Mouse (Mus musculus) stomach, embryonic 14.5 days (tissue): ENCODE data around the gene Chd5. TPM values are rescaled to one million over a fixed set of nuclear protein-coding genes. Genes with fewer than 3 reads are reported as not detected.

Source experiments
- ATAC-seq: fragments of 200-750 bp; cut with Nextera tagmentation; 2 replicates; pipeline ENCODE4 v1.8.0; 2017; ENCODE audit warnings: low read depth, moderate TSS enrichment; ENCODE audit not compliant: insufficient number of reproducible peaks, insufficient read depth, low FRiP score
- H3K27ac ChIP-seq: fragments of 300-500 bp; sonication (generic); 2 replicates; pipeline ENCODE4 v1.5.1; 2014; ENCODE audit warnings: mild to moderate bottlenecking, low read length, moderate library complexity, mixed read lengths
- H3K27me3 ChIP-seq: fragments of 300-500 bp; sonication (generic); 2 replicates; pipeline ENCODE4 v1.6.1; 2014; ENCODE audit warnings: low read length, control low read depth, mixed read lengths; ENCODE audit not compliant: control insufficient read depth, insufficient read depth
- H3K36me3 ChIP-seq: fragments of 300-500 bp; sonication (generic); 2 replicates; pipeline ENCODE4 v1.6.1; 2014; ENCODE audit warnings: mild to moderate bottlenecking, control low read depth, low read length, moderate library complexity, mixed read lengths; ENCODE audit not compliant: control insufficient read depth, insufficient read depth
- H3K4me1 ChIP-seq: fragments of 300-500 bp; sonication (generic); 2 replicates; pipeline ENCODE4 v1.6.1; 2014; ENCODE audit warnings: low read length, control low read depth, mixed read lengths; ENCODE audit not compliant: control insufficient read depth, insufficient read depth
- H3K4me2 ChIP-seq: fragments of 300-500 bp; sonication (generic); replicated peaks from 2 replicates; pipeline ENCODE4 v1.6.1; 2014; ENCODE audit warnings: low read depth, low read length, control low read depth
- H3K4me3 ChIP-seq: fragments of 300-500 bp; sonication (generic); 2 replicates; pipeline ENCODE4 v1.5.1; 2014; ENCODE audit warnings: low read depth, low read length, control low read depth
- H3K9ac ChIP-seq: fragments of 300-500 bp; sonication (generic); replicated peaks from 2 replicates; pipeline ENCODE4 v1.6.1; 2014; ENCODE audit warnings: low read depth, mild to moderate bottlenecking, control low read depth, low read length, moderate library complexity, mixed read lengths
- H3K9me3 ChIP-seq: fragments of 300-500 bp; sonication (generic); 2 replicates; pipeline ENCODE4 v1.6.1; 2016; ENCODE audit warnings: low read depth, low read length, control low read depth; ENCODE audit not compliant: control insufficient read depth
- WGBS: fragments of 180-500 bp; shearing (Covaris S2); extraction: QIAGEN DNeasy Blood & Tissue Kit; methylation state at CpG from one replicate; pipeline ENCODE4 v1.1.7; 2014; 5-methylcytosine and 5-hydroxymethylcytosine counted together
- polyA plus RNA-seq: library from polyadenylated mRNA; unstranded; fragments of >200 nt; fragmentation: Nextera tagmentation; extraction: Ambion mirVana; gene quantifications from 2 replicates; pipeline ENCODE4 v1.2.1, GENCODE M21; 2014

Gene Chd5
- polyA plus RNA-seq, 1 experiment from 2014 or later: 0.81 TPM

- 51% methylated on average over 16 of the region's 16 CpGs for WGBS
- no peak overlapping the region for H3K9ac ChIP-seq
These were observed 13.5 kb upstream of the Chd5 start for GRCm38 (mm10) chr4:152324641-152325562.

GRCm38 (mm10) chr4:152325574-152326411 lies 12.7 kb upstream of the Chd5 start, which contains the start of gene Rpl22:
Rpl22 (plus strand) TSS chr4:152325742.
- H3K27ac ChIP-seq: peak within 1 kb of the TSS; percentile 70
- no peaks in the 10 kb centered on the region for H3K9me3 ChIP-seq
- peaks cover 10% of the 10 kb centered on the region for H3K4me1 ChIP-seq
- peaks cover 30% of the 10 kb centered on the region for H3K36me3 ChIP-seq
- H3K9ac ChIP-seq: peak within 1 kb of the TSS; percentile 97
- ATAC-seq: peak; percentile 95
- WGBS: under 1% methylated on average over 70 of the region's 70 CpGs
- no peaks in the 10 kb centered on the region for H3K27me3 ChIP-seq
- H3K4me3 ChIP-seq: peak within 1 kb of the TSS; percentile 78
- peak within 1 kb of the TSS; percentile 94 for H3K4me2 ChIP-seq

More at GRCm38 (mm10) chr4:152324641-152325562, 13.5 kb upstream of the Chd5 start:
- no peaks in the 10 kb centered on the region for H3K27me3 ChIP-seq
- peaks cover 21% of the 10 kb centered on the region for H3K36me3 ChIP-seq
- H3K9me3 ChIP-seq: no peaks in the 10 kb centered on the region
- no peak overlapping the region for H3K27ac ChIP-seq
- peak overlapping the region; percentile 78 for H3K4me3 ChIP-seq
- no peak overlapping the region; the same call in 1 of the 2 replicates for H3K4me2 ChIP-seq
- ATAC-seq: peak; percentile 26; the same call in 1 of the 2 replicates
- peaks cover 10% of the 10 kb centered on the region for H3K4me1 ChIP-seq

- Histone ChIP-seq H3K9me3 (no peaks in the 10 kb centered on the region), H3K27ac (no peak overlapping the region), H3K36me3 (peaks cover 37% of the 10 kb centered on the region), H3K4me2 (peak overlapping the region; percentile 94), H3K27me3 (no peaks in the 10 kb centered on the region), H3K4me3 (peak overlapping the region; percentile 78), H3K9ac (peak overlapping the region; percentile 97), H3K4me1 (peaks cover 10% of the 10 kb centered on the region)
- no peak for ATAC-seq
- WGBS: 1% methylated on average over 11 of the region's 11 CpGs
These were observed 11.9 kb upstream of the Chd5 start for GRCm38 (mm10) chr4:152326543-152326942.

- 80% methylated on average over 6 of the region's 6 CpGs for whole genome bisulfite sequencing
- Histone ChIP-seq H3K27me3 (no peaks in the 10 kb centered on the region), H3K4me3 (no peak overlapping the region), H3K9ac (no peak overlapping the region), H3K4me2 (no peak overlapping the region), H3K4me1 (peaks cover 10% of the 10 kb centered on the region), H3K27ac (no peak overlapping the region), H3K9me3 (no peaks in the 10 kb centered on the region), H3K36me3 (peaks cover 54% of the 10 kb centered on the region)
- ATAC-seq: no peak
These were observed 9.8 kb upstream of the Chd5 start for GRCm38 (mm10) chr4:152328691-152329090.

GRCm38 (mm10) chr4:152332952-152333351 lies 5.5 kb upstream of the Chd5 start:
- Histone ChIP-seq H3K27me3 (0 out of 2 replicates have a peak, but pooled peaks cover 7% of the 10 kb centered on the region), H3K36me3 (peaks cover 62% of the 10 kb centered on the region), H3K4me2 (no peak overlapping the region), H3K9ac (no peak overlapping the region), H3K9me3 (no peaks in the 10 kb centered on the region), H3K27ac (no peak overlapping the region), H3K4me1 (no peaks in the 10 kb centered on the region), H3K4me3 (no peak overlapping the region)
- ATAC-seq: peak; percentile 14; the same call in 1 of the 2 replicates
- 32% methylated on average over 2 of the region's 2 CpGs for WGBS

GRCm38 (mm10) chr4:152333587-152333986 lies 4.9 kb upstream of the Chd5 start:
- Histone ChIP-seq H3K4me3 (no peak overlapping the region), H3K9ac (no peak overlapping the region), H3K4me2 (no peak overlapping the region), H3K27me3 (peaks cover 12% of the 10 kb centered on the region), H3K27ac (no peak overlapping the region), H3K4me1 (no peaks in the 10 kb centered on the region), H3K36me3 (peaks cover 58% of the 10 kb centered on the region), H3K9me3 (no peaks in the 10 kb centered on the region)
- no peak for ATAC-seq
- 95% methylated on average over 12 of the region's 12 CpGs for WGBS

GRCm38 (mm10) chr4:152337772-152338171 lies 679 bp upstream of the Chd5 start:
- 36% methylated on average over 6 of the region's 6 CpGs for WGBS
- peaks cover 28% of the 10 kb centered on the region for H3K27me3 ChIP-seq
- ATAC-seq: no peak

GRCm38 (mm10) chr4:152339293-152339790 lies 891 bp downstream of the Chd5 start:
- Histone ChIP-seq H3K4me1 (0 out of 2 replicates have a peak, but pooled peaks cover 9% of the 10 kb centered on the region), H3K9me3 (no peaks in the 10 kb centered on the region), H3K9ac (no peak overlapping the region; the same call in 1 of the 2 replicates), H3K36me3 (peaks cover 7% of the 10 kb centered on the region), H3K4me3 (peak overlapping the region; percentile 49), H3K4me2 (peak overlapping the region; percentile 100), H3K27ac (no peak overlapping the region), H3K27me3 (peaks cover 28% of the 10 kb centered on the region)
- no peak for ATAC-seq
- WGBS: 2% methylated on average over 20 of the region's 26 CpGs

More at GRCm38 (mm10) chr4:152337772-152338171, 679 bp upstream of the Chd5 start:
- Histone ChIP-seq H3K27ac (no peak overlapping the region), H3K4me3 (no peak overlapping the region), H3K9ac (no peak overlapping the region), H3K36me3 (peaks cover 23% of the 10 kb centered on the region), H3K4me2 (no peak overlapping the region), H3K4me1 (0 out of 2 replicates have a peak, but pooled peaks cover 9% of the 10 kb centered on the region), H3K9me3 (no peaks in the 10 kb centered on the region)
